Mouse (Mus musculus) fat pad, adult 2 months (tissue): ENCODE measurements around the gene Spty2d1.

Experiments
- DNase-seq: peaks from one replicate; pipeline ENCODE4 v3.0.0-alpha.2; 2011; ENCODE audit warnings: low read depth, low spot score; ENCODE audit errors: extremely low read depth

The Spty2d1 gene

DNA sequence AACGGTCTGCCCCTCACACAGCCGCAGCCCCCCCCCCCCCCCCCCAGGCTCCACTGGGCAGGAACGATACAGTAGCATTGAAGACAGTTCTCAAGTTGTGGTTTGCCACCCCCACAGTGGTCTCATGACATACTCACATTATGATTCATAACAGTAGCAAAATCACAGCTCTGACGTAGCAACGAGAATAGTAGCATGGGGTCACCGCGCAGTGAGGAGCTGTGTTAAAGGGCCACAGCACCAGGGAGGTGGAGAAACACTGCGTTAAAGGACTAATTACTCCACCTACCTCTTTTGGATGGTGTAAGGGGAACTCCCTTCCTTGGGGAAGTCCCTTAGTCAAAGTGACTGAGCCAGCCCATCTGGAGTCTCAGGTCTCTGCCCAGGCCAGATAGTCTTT, 14.3 kb upstream of the Spty2d1 start:
- DNase-seq = no peak

DNA sequence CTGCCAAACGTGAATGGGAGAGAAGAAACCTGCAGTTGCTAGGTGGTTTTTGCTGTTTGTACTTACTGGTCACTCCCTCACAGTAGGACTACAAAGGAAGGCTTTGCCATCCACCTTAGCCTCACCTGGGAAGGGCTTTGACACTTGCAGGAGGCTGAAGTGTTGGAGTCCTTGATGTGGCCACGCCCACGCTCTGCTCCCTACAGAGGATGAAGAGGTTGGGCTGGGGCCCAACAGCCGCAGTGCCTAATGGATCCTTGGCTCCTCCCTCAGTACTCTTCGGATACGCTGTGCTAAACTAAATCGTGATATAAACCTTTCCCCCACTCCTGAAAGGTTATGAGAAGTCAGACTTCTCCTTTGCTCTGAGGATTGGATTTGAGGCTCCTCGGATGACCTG, 12.7 kb upstream of the Spty2d1 start:
- DNase-seq = no peak

DNA sequence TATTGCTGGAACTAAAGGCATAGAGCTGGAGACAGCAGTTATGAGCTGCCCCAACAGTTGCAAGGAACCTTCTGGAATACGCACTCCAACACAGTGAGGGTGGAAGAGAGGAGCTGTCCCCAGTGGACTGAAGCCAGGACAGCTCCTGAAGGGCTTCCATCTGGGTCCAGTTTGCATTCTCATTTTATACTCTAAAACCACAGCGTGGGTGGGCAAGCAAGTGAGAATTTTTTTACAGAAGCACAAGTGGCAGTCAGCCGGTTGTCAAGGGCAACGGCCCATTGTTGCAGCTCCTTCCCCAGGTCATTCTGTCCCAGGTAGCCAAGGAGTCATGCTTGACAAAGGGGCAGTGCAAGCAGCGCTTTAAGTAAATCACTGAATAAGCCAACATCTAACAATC, 11.4 kb upstream of the Spty2d1 start:
- DNase-seq = no peak

DNA sequence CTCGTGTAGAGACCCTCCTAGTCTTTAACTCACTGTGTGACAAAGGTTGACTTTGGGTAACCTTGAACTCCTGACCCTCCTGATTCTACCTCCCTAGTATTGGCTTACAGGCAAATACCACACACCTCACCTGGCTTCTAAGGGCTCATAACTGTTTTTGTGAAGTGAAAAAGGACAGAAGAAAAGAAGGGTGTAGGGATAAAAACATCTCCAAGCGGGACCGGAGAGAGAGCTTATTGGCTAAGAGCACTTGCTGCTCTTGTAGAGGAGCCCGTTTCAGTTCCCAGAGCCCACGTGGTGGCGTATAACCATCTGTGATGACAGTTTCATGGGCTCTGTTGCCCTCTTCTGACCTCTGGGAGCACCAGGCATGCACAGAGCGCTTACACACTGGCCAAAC, 8.9 kb upstream of the Spty2d1 start:
- DNase-seq = no peak

DNA sequence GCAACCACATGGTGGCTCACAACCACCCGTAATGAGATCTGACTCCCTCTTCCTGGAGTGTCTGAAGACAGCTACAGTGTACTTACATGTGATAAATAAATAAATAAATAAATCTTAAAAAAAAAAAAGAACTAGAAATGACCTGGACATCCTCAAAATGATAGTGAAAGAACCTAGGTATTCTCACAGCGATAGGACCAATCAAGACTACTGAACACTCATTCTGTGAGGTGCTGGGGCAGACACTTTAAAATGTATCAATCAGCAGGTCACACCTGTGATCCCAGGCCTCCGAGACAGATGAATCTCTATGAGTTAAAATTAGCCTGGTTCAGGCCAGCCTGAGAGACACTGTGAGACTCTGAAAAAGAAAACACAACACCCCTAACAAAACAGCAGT, 8.4 kb upstream of the Spty2d1 start:
- no peak for DNase-seq

DNA sequence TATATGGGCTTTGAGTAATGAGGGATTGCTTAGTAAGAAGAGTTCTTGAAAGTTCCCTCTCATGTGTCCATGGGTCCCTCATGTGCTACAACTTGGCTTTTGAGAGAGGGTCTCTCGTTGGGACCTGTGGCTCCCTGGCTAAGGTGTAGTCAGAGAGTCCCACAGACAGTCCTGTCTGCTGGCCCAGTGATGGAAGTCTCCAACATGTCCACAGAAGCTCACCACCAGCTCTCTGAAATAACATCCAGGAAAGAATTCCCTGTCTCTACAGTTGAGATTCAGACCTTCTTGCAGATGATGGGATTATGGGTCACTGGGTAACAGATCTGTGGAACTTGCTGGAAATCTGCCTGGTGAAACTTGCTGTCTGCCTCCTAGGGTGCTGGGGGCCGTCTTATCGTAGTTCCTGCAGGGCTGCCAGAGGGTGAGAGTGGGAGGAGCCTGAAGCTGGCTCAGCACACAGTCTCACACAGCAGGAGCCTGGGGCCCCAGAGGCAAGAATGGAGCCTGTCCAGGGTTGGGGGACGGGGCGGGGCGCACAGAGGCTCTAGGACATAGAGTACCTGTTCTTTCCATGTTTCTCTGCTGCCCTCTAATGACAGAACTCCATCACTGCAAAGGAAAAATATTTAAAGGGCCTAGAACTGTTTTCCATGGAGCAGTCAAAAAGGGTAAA, 7.3 kb upstream of the Spty2d1 start:
- no peak for DNase-seq

DNA sequence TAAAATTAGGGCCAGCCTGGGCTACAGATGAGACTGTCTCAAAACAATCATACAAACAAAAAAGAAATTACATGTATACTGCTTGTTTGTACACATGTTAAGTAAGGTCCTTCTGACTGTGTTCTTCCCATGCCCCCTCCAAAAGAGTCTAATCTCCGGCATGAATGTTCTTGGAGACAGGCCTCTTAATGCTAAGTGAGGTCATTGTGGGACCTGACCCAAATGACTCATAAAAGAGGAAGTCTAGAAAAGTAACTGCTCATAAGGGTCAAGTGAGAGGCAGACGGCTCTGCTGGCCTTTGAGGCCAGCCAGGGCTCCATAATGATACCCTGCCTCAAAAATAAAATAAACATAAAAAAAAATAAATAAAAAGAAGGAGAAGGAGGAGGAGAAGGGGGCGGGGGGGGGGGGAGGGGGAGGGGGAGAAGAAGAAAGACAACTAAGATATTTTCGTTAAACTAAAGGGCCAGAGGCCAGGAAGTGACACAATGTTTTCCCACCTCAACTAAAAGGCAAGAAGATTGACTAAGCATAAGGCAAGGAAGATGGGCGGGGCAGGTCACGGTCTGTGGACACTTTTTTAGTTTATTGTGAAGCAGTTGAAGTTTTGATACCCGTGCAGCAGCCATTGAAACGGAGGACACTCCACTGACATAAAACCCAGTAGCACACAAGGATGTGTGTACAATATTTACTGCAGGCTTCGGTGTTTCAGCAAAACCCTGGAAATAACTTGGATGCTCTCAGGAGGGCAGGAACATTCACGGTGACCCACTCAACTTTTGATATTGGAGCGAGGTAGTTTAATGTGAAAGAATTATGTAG, 6.6 kb upstream of the Spty2d1 start:
- no peak for DNase-seq

DNA sequence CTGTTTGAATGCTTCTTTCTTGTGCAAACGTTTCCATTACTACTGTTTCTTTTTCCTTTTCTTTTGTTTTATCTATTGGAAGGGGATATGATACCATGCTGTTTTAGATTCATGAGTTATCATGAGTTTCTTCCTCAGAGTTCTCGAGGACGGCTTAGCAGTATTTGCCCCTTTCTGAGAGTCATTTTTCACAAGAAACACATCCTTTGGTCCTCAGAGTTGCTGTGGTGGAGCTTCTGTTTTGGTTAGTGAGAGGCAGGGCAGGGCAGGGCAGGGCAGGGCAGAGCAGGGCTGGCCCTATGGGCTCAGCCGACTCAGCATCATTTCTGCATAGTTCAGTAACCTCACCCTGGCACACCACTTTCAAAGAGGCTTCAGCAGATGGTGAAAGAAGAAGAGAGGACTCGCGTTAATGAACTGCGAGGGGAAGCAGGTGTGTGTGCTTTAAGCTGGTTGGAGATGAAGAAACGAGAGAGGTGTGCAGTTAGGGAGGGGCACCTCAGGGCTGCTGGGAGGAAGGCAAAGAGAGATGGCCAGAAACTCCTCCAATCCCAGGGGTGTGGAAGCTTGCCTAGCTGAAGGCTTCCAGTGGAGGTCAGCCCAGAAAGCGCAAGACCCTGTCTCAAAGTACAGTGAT, 5.0 kb upstream of the Spty2d1 start:
- no peak for DNase-seq

DNA sequence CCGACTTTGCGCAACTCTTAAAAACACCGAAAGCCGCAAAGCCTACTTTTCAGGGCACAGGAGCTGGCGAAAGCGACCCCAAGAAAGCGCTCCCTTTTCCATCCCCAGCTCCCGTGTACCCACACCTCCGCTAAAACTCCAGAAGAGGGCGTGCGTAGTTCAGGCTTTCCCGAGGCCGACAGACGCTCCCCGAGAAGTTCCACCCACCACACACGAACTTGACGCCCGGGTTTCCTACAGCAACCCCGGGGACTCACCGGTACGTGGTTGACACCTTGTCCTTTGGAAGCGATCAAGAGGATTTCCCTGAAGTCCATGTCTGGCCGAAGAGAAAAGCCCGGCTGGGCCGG, 418 bp downstream of the Spty2d1 start:
- no peak for DNase-seq

DNA sequence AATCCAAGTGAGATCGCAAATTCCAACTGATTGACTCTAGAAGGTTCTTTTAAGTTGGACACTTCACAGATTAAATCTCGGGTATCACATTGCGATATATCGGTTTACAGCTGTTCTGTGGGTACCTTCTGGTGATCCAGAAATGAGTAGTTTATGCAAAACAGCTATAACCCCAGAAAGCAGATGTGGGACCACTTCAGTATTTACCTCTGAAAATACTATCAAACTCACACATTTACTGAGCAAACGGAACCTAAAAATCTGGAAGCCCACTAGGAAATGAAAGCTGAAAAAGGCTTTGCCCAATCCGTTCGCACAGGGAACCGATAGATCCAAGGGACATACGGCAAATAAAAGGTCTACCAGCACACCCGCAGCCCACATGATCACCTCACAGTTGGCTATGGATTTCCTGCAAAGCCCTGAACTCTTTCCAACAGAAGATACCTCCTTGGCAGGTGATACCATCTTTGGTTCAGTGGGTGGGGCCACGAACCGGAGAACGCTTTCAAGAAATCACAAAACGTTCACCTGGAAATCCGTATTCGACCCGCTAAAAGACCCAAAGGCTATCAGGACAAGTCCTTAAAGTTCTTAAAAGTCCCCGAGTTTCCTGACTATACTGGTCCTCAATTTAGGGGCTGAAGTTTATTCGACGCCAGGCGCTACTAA, 966 bp downstream of the Spty2d1 start:
- DNase-seq = no peak

DNA sequence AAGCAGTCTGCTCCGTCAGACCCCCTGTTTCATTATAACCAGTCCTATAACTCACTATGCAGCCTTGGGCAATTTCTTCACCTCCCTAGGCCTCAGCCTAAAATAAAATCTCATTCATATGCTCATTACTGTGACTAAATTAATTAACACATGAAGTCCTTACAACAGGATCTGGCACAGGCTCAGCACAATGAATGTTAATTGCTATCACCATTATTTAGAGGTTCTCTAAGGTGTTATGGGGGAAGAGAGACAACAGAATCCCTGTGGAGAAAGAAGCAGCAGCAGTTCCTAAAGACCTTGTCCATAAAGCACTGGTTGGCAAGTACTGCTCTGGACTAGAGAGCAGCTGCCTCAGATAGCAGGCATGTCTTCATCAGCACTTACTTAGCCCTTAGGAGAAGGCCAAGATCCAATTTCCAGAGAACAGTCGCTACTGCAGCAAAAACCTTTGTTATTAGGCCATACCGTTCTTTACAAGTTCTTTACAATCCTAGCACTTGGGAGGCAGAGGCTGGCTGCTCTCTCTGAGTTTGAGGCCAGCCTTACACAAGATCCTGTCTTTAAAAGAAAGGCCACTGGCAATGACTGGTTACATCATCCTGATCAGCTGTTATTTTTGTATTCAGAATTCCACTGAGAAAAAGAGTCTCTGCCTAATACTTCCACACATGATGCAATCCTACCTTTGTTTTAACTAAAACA, 4.6 kb downstream of the Spty2d1 start:
- peak; percentile 50 for DNase-seq

DNA sequence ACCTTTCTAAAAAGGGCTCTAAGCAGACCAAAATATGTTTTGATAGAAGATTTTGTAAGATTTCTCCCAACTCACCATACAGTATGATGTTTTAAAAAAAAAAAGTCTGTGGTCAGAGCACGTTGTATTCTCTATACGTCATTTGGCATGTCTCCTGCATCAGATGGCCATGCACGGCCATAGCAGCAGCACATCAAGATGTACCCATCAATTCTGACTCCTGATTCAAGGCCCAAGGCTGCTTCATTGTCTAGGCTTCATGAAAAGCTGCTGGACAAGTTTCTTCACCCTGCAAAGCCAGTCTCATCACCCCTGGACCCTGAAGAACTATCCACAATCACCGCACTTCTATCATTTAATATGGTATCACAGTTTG, 6.3 kb downstream of the Spty2d1 start:
- no peak for DNase-seq

DNA sequence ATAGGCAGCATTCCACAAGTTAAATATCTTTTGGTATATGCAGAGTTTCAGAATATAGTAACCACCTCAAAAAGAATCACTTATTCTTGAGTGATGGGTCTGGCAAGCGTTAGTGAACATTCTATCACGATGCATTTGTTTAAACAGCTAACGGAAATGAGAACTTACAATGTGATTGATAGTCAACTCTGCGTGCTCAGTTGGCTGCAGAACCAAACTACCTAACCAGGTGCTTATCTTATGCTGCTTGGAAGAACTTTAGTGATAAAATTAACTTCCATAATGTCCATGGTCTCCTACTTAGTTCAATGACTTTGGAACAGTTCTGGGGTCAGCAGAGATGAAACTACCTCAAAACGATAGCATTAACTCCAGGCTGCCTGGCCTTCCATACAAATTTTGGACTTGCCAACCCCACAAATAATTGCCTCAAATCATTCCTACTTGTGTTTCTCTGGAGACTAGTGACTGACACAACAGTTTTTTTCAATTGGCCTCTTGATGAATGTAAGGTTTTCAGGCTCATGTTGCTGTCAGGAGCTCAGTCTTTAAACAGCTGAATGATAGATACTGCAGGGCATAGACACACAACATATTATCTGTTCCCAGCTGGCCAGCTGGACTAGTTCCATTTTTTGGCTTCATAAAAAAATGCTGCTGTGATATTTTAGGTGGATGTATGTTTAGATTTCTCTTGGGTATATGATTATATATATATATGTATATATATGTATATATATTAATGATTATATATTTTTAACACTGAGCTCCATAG, 6.9 kb downstream of the Spty2d1 start:
- no peak for DNase-seq

DNA sequence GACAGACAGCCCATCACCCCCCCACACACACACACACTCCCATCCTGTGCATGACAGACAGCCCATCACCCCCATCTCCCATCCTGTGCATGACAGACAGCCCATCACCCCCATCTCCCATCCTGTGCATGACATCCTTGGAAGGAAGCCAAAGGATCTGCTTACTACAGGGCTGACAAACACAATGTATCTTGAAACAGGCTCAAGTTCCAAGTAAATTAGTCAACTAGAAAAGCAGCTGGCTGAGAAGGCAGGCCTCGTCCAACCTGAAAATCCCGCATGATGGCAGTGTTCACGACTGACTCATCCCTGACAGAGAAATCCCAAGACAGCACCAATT, 7.6 kb downstream of the Spty2d1 start:
- DNase-seq = no peak

DNA sequence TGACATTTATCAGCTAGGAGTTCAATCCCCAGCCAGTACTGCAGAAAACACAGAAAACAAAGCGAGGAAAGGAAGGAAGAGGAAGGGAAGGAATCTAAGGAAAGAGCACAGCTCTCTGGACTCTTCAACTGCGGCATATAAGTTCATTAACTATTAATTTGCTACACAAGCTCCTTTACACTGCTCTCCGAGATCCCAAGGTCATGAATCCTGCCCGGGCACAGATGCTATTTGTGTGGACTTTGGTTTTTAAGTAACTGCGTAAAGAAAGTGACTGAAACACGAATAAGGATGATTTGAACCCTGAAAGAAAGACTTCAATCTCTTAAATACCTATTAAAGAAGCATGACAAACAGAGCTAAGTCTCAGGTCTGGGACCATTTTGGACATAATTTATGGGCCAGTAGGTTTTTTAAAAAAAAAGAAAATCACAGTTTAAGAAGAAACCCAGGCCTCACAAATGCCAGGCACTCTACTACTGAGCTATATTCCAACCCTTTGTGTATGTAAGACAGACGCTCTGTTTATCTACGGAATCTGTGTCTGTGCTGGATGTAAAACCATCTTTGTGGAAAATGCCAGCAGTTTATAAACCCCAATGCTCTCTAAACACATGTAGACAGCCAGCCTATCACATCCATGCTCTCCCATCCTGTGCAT, 8.1 kb downstream of the Spty2d1 start:
- no peak for DNase-seq

DNA sequence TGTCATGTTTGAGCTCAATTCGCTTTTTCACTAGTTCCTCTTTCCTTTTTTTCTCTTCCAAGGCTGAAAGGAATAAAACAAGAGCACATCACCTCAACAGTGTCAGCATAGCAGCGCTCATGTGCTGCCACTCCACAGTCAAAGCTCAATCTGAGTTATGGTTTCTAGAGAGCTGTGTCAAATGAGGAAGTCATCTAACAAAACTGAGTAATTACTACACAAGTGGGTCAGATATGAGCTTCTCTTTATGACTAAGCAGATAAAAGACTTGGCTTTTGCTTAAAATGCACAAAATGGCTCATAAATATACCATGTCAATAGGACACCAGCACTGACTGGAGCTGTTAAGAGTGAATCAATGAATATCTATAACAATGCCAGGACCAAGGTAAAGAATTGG, 9.3 kb downstream of the Spty2d1 start:
- DNase-seq = no peak

DNA sequence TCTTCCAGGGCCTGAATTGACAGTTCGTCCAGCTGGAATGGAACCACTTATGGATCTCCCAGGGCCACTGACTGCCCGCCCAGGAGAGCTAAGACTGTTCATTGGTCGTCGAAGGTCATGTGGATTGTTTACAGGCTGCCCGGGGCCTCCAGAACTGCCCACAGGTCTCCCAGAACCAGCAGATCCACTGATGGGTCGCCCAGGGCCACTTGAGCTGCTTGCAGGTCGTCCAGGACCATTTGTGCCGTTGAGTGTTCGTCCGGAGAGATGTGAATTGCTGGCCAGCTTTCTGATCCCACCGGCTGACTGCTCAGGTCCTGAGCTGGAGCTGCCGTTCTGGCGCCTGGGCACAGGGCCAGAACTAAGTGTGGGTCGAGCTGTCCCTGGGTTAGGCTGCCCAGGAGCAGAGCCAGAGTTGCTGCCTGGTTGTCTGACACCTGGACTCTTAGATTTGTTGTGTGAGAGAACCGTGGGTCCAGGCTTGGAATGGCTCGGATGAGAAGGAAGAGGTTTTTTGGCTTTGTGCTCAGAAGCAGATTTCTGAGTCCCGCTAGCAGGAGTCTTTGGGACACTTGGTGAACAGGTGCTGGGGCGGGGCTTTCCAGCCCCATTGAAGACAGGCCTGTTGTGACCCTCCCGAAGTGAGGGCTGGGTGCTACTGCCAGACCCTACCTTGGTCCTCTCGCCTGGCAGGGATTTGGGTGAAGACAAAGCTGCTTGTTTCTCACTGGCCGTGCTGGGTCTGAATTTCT, 10.4 kb downstream of the Spty2d1 start:
- no peak for DNase-seq

DNA sequence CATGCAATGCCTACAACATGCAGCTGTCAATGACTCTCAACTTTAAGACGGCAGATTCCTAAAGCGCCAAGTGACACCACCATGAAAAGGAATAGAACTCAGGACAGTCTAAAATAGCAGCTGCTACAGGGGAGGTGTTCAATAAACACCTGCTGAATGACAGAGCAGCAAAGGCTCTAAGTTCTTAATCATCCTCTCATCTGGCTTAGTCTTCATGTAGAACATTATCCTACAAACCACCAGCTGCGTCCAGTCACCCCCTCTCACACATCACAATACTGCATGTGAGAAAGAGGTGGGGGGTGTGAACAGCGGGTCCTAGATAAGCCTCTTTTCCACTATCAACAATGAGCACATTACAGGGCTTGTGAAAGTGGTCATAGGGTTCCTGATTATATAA, 11.2 kb downstream of the Spty2d1 start:
- no peak for DNase-seq

DNA sequence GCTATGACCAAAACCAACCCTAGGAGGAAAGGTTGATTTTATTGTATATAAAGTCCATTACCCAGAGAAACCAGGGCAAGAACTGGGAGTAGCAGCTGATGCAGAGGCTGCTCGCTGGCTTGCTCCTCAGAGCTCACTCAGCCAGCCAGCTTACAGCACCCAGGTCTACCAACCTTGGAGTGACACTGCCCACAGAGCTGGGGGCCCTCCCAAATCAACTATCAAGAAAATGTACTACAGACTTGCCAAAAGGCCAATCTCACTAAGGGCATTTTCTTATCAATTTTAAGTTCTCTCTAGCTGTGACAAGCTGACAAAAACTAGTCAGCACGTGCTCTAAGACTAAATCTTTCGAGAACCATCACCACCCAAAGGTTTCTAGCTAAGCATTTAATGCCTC, 12.7 kb downstream of the Spty2d1 start:
- DNase-seq = no peak
